Mouse (Mus musculus): Measurements from ENCODE around the gene Zfp747.
"Not testable (repeated sequence)": the region's sequence is repeated elsewhere in the genome, so short reads cannot be mapped to it uniquely, and the experiment has no call there.

The Zfp747 gene

DNA sequence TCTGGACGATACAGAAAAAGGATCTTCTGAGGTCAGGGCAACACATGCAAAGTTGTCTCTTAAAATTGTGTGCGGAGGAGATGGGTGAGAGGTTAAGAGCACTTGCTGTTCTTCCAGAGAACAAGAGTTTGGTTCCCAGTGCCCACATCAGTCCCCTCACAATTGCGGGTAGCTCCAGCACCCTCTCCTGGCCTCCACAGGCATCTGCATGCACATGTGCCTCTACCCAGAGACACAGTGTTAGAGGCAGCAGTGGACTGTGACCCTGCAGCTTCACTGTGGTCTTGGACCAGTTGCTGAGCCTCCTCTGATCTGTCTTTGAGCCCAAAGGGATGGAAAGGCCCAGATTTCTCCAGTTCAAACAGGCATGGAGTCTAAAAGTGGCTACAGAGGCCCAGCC, 4.0 kb downstream of the Zfp747 start:
- DNase-seq (ENCODE audit: low spot score in 2 of 2) = not testable (repeated sequence)

GRCm38 (mm10) chr7:127371213-127371612, 4.6 kb downstream of the Zfp747 start:
- DNase-seq (ENCODE audit: low spot score in 2 of 2) = no peak

- DNase-seq (ENCODE audit: low spot score in 2 of 2) = no peak
Measured at GRCm38 (mm10) chr7:127366249-127366648, 9.6 kb downstream of the Zfp747 start.

DNA sequence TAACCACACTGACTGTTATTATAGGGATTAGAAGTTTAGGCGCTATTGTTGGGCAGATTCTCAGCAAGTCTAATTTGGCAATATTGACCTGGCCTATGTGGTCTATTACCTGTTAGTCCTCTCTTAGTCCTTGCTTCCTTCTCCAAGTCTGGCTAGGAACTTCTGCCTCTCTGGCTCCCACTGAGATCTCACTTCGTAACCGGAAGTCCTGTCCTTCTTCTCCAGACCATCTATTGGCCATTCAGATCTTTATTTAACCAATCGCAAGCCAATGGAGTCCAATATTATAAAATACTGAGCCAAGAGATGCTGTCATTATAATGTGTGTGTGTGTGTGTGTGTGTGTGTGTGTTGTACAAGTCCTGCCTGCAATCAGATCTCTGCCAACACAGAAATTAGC, 11.7 kb downstream of the Zfp747 start:
- DNase-seq (ENCODE audit: low spot score in 2 of 2) = no peak

- DNase-seq (ENCODE audit: low spot score in 2 of 2) = no peak
Measured at GRCm38 (mm10) chr7:127363475-127363921, 12.4 kb downstream of the Zfp747 start.

- not testable (repeated sequence) for DNase-seq (ENCODE audit: low spot score in 2 of 2)
Measured at GRCm38 (mm10) chr7:127362418-127362817, 13.4 kb downstream of the Zfp747 start.

GRCm38 (mm10) chr7:127361449-127361848, 14.4 kb downstream of the Zfp747 start:
- no peak for DNase-seq (ENCODE audit: low spot score in 2 of 2)

- DNase-seq (ENCODE audit: low spot score in 2 of 2) = no peak
Measured at GRCm38 (mm10) chr7:127360265-127360664, 15.6 kb downstream of the Zfp747 start.

DNA sequence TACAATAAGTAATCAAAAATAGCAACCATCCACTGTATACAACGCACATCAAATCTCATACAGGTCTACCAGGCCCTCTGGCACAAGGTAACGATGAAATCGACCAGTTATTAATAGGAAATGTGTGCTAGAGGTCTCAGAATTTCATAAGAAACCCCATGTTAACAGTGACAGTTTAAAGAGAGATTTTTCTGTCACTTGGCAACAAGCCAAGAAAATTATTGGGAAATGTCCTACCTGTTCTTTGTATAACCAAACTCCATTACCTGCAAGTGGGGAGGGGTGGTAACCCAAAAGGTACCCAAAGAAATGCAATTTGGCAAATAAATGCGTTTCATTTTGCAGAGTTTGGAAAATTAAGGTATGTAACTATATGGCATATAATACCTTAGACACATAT, 17.4 kb downstream of the Zfp747 start:
- DNase-seq (ENCODE audit: low spot score in 2 of 2) = no peak

DNA sequence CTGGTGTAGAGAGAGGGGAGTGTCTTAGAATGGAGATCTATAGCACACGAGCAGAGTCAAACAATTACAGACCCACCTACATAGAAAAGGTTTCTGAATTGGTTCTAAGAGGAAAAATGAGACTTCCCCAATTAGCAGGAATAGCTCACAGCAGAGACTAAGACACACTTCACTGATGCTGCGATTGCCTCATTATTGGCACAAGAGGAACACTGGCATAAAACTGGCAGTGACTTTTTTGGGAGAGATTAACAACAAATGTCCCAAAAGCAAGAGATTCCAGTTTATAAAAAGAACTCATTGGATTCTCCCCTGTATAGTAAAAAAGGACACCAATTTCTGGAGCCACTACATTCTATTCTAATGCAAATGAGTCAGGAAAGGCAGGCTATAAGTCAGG, 18.0 kb downstream of the Zfp747 start:
- no peak for DNase-seq (ENCODE audit: low spot score in 2 of 2)

- DNase-seq (ENCODE audit: low spot score in 2 of 2) = no peak
Measured at GRCm38 (mm10) chr7:127355796-127356195, 20.1 kb downstream of the Zfp747 start.

DNA sequence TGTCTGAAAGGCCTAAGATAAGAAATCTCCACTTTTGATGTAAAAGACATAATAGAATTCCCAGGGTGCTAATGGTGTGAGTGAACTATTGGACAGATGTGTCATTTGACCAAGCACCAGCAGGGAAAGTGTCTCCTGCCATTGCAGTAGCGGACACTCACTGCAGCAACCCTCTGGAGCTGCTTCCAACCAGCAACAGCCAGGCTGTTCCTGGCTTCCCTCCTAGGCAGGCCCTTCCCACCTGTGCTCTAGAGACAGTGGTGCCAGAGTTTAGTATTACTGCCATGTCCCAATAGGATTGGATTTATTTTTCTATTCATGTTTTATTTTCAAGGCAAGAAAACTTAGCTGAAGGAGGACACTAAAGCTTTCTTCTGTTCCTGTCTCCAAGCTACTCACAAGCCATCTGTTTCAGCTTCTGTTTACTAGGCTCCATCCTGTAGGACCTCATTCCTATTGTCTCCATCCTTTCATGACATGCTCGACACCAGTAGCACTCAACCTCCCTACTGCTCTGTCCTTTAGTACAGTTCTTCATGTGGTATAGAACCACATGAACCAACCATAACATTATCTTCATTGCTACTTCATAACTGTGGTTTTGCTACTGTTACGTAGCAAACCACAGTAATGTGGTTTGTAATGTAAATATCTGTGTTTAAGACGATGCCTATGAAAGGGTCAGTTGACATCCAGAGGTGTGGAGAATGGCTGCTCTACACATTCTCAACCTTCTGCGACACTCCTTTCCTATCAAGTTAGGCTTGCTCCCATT, 24.4 kb downstream of the Zfp747 start:
- DNase-seq (ENCODE audit: low spot score in 2 of 2) = no peak

DNA sequence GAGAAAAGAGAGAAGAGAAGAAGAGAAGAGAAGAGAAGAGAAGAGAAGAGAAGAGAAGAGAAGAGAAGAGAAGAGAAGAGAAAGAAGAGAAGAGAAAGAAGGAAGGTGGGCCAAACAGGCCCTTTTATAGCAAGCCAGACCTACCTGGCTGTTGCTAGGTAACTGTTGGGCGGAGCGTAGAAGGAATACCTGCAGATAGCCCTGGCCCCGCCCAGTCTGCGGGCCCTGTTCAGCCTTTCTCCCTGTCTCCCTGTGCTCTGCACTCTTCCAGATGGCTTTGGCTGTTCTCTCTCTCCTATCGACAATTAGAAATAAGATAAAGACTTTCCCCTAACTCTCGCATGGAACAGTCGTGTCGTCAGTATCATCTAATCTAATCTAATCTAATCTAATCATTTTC, 29.2 kb downstream of the Zfp747 start:
- no peak for DNase-seq (ENCODE audit: low spot score in 2 of 2)

DNA sequence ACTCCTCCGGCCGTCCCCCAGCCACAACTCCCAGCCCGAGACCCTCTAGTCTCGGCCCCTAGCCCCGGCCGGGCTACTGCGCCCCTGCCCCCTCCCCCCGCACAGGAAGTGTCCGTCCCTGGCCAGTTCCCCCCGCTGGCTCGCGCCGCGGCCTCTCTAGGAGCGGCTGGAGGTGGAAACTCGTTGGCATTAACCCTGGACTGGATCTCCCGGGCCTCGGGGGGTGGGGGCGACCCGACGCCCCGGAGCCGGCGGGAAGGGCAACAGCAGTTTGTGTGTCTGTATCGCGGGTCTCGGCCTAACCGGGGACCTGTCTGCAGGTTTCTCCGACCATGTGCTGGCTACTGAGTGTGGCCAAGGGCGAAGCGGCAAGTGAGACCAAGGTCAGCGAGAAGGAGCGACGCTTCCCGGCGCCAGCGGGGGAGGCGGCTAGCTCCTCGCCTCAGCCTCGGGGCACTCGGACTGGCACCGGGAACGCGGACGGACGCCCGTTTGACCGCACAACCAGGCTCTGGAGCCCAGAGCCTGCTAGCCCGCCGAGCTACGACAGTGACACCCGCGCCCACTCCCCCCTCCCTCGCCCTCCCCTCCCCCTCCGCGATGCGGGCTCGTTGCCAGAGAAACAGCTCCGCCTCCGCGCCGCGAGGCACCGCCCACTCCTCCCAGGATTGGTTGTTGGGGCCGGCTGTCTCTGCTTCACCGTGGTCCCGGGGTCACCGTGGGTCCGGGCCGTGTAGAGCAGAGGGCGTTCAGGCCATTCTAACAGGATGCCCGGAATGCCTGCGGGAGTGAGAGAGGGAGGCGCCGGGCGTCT, 30.1 kb downstream of the Zfp747 start, which contains the start of gene Zfp768:
Gene Zfp768, minus strand, starts transcription at position 78 of the 814 bp plus-strand sequence.
- peak; percentile 79 to 86 for DNase-seq (ENCODE audit: low spot score in 2 of 2)

DNA sequence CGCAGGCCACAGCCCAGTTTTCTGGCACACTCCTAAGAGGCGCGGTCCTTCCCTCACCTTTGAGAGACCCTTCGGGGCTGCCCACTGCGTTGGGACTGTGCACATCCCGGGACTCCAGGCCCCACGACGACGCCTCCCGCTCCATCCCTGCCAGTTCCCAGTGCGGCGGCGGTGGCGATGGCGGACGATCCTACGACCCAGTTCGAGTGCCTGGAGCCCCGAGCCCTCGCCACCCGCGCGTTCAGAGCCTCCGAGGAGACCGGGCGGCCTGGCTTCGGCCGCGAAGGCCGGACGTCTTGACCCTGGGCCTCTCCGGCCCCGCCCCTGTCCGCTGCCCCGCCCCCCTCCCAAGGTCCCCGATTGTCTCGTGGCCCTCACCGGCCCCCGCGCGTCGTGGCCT, 30.8 kb downstream of the Zfp747 start:
- peak in 1 of 2 experiments; percentile 49 for DNase-seq (ENCODE audit: low spot score in 2 of 2)

DNA sequence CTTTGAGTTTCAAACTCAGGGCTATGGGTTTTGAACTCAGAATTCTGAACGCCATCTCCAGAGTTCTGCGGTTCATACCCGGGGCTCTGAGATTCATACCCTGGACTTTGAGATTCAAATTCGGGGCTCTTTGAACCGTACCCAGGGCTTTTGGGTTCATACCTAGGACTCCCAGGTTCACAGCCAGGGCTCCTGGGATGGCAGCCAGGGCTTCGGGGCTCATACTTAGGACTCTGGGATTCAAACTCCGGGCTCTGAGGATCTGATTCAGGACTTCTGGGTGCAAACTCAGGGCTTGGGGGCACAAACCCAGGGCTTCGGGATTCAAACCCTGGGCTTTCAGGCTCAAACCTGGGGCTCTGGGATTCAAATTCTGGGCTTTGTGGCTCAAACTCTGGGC, 31.5 kb downstream of the Zfp747 start:
- no peak for DNase-seq (ENCODE audit: low spot score in 2 of 2)

- DNase-seq (ENCODE audit: low spot score in 2 of 2) = no peak
Measured at GRCm38 (mm10) chr7:127343351-127344019, 32.4 kb downstream of the Zfp747 start.

- DNase-seq (ENCODE audit: low spot score in 2 of 2) = no peak
Measured at GRCm38 (mm10) chr7:127342888-127343287, 33.0 kb downstream of the Zfp747 start.

GRCm38 (mm10) chr7:127342332-127342731, 33.5 kb downstream of the Zfp747 start:
- no peak for DNase-seq (ENCODE audit: low spot score in 2 of 2)

DNA sequence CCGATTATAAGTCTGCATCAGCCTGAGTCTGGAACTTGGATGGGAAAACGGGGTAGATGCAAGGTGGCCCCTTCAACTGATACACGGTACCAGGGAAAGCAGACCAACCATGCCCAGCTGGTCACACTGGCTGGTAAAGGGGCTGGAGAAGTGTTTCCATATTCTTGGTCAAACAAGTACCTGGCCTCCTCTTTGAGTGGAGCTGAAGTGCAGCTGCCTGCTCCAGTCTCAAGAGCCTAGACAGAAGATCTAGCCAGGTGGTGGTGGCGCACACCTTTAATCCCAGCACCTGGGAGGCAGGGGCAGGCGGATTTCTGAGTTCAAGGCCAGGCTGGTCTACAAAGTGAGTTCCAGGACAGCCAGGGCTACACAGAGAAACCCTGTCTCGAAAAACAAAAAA, 34.0 kb downstream of the Zfp747 start:
- DNase-seq (ENCODE audit: low spot score in 2 of 2) = not testable (repeated sequence)

DNA sequence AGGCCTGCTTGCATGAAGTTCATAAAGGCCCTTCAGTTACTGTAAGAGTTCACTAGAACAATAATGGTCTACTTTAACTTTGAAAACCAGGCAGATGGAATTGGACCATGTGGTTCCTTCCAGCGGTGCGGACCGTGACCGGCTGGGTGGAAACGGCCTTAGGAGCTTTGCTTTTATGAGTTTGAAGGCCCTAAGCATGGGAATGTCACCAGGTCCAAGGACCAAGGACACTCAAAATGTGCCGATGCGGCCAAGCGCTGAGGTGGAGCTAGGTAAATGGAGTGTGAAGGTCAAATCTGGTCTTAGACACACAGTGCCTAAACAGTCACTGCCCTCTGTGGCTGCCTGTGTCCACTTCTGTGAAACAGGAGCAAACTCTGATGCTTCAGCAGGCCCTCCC, 34.5 kb downstream of the Zfp747 start:
- no peak for DNase-seq (ENCODE audit: low spot score in 2 of 2)

- no peak for DNase-seq (ENCODE audit: low spot score in 2 of 2)
Measured at GRCm38 (mm10) chr7:127337636-127338035, 38.2 kb downstream of the Zfp747 start.
